Mouse (Mus musculus): ENCODE data around the gene Fip1l1.

Fip1l1 gene

DNA sequence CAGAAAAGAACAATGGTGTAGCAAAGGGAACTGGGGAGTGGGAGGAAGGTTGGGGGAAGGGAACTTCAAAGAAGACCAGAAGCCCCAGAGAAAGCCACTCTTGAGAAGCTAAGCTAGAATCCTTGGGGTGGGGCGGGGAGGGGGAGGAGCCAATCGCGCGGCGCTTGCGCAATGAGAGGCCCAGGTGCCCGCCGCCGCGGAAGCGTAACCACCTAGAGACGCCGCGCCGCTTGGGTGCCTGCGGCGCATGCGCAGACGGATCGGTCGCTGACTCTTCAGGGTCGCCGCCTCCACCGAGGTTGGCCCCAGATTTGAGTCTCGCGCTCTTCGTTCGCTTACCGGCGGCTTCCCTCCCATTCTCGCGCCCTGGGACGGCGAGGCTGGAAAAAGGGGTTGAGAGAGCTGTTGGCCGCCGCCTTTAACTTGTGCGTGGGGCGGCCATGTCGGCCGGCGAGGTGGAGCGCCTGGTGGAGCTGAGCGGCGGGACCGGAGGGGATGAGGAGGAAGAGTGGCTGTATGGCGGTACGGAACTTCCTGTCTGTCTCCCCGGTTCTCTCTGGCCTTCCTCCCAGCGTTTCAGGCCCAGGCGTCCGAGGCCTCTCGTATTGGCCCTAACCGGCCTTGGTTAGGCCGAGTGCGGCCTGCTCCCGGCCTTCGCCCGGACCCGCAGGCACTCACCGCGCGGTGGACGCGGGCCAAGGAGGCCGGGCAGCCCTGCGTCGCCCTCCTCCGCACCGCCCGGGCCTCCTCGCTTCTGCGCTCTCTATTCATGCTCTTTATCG lies at the start of gene Fip1l1:
Fip1l1 (plus strand) TSS at position 210 of the 782 bp plus-strand sequence.
- in situ Hi-C loops (cut with MboI): no loop called here

DNA sequence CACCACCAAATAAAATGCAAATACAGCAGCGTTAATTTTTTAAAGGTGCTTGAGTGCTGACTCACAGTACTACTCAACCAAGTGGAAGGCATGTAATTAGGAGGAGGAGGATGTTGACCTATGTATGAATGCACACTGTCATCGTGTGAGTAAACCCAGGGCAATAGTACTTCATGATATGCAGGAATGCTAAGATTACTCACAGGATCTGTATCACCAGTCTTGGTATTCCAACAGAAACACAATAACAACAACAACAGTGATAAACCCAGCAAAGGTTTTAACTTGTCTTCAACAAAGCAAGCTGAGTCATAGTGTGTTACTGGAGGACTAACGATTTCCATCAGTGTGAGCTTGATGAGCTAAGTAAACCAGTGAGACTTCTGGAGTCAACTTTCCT lies 42.5 kb upstream of the Fip1l1 start:
- in situ Hi-C loops (cut with MboI): no loop called here

DNA sequence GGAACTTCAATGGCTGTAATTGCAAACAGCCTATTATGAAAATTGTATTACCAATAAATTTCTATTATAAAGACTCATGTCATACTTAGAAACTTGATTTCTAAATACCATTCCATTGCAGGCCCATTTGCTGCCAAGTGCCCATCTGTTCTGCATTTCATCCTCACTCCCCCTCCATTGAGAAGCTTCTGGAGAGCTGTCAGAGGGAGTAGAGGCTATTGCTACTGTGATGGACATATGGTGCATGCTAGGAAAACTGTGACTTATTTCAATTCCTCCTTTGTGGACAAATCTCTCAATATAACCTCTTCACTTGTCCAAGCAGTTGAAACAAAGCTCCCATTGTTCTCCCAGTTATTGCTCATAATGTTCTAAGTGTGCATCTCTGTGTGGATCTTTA lies 23.6 kb upstream of the Fip1l1 start:
- in situ Hi-C loops (cut with MboI): no loop called here

DNA sequence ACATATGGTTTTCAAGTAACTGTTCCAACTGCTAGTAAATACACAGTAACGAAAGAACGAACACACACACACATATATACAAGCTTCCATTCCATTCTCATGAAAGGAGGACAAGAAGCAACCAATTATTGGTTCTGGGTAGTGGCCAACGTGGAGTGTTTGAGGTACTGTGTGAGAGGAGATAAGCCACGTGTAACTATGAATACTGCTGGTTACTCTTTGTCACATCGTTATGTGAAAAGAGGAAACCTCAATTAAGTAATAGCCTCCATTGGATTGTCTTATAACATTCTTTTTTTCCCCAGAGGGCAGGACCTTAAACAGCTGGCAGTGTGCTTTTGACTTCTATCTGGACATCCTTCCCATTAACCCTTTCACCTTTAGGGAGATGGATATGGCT lies 8.2 kb upstream of the Fip1l1 start:
- in situ Hi-C loops (cut with MboI): no loop called here

DNA sequence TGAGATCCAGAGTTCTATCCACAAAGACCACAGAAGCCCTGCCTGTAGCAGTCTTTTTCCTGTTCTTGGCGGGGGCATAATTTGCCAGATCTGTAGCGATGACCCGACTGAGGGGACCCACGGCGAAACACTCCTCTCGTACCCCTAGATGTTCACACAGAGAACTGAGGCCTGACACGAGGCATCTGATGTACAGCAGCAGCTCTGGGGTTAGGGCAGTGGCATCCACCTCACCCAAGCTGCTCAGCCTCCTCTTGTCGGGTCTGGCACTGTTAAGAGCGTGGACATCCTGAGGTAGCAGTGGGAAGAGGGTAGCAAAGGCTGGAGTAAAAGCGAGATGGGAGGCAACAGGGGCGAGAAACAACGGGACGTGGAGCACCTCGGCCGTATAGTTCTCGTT lies 4.5 kb upstream of the Fip1l1 start:
- in situ Hi-C loops (cut with MboI): no loop called here

DNA sequence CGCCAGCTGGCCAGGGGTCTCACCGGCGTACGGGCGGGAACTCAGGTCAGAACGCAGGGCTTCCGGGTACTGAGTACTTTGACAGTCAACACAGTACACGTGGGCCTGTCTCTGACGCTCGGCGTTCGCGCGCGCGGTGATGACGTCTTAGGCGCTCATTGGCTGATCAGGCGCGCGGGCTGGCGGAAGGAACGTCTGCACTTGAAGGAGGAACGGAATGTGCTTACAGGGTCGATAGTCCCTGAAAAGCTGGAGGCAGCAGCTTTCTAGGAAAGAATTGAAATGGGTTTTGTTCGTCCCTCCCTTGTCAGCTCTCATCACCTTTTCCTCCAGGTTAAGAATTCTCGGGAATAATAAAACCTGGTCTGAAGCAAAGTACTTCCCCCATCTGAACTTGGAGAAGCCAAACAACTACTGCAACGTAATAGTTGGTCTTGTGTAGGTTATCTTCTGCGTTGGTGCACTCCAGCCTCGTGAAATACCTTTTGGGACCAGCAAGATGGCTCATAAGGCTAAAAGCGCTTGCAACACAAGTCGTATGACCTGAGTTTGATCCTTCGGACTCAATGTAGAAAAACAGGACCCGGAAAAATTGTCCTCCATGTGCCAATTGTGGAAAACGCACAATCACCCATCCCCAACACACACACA lies 3.5 kb upstream of the Fip1l1 start, which contains the start of gene Scfd2:
Scfd2 (minus strand) TSS at position 130 of the 651 bp plus-strand sequence.
- in situ Hi-C loops (cut with MboI): no loop called here

DNA sequence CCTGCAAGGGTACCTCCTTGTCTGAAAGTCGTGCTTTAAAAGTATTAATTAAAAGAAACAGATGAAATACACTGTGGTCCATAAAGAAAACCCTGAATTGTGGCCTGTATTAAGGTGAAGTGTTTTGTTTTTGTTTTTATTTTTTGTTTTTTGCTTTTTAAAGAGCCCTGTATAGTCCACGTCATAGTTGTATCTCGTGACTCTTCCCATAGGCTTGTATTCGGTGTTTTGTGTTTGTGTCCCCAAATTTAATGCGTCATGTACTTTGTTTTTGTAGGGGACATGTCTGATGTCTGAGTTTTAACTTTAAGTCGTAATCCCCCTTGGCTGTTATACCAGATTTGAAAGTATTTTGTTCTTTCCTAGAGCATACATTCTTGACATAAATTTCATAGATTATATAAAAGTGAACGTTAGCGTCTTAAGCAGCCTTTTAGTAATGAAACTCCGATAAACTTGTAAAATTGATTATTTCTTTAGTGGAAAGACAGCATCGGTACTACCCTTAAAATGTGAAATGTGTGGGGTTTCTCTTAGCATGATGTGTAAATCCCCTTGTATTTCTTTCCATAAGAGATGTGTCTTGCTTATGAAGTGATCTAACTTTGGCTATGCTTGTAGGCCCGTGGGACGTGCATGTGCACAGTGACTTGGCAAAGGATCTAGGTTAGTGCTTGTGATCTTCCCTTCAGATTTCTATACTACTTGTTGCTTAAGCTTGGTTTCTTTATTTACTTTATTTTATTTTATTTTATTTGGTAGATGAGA lies 1.1 kb downstream of the Fip1l1 start:
- in situ Hi-C loops (cut with MboI): no loop called here

DNA sequence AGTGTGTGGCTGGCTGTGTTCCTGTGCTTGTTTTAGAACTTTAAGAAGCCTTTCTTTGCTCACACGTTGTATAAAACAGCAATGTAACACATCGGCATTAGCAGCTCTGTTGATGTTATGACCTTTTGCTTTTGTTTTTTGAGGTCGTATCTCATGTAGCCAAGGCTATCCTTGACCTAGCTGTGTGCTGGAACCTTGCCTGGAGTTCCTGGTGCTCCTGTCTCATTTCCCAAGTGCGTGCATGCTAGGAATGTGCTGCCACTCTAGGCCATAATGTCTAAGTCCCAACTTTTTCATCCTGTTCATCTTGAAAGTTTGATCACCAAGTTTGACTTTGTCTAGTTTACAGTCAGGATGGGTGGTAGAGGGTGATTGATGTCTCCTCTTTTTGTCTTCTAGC lies 10.4 kb downstream of the Fip1l1 start:
- in situ Hi-C loops (cut with MboI): no loop called here

DNA sequence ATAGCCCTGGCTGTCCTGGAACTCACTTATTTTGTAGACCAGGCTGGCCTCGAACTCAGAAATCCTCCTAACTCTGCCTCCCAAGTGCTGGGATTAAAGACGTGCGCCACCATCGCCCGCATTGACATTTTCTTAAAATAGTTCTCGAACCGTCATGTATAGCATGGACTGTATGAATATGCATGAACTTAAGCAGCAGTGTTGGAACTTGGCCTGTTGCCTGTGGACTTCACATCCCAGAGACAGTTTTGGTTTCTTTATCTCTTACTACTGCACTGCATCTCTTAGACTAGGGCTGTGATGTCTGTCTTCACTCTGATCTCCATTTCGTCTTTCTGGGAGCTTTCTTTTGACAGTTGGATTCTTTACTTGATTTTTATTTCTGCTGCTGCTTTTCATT lies 14.3 kb downstream of the Fip1l1 start:
- in situ Hi-C loops (cut with MboI): no loop called here

DNA sequence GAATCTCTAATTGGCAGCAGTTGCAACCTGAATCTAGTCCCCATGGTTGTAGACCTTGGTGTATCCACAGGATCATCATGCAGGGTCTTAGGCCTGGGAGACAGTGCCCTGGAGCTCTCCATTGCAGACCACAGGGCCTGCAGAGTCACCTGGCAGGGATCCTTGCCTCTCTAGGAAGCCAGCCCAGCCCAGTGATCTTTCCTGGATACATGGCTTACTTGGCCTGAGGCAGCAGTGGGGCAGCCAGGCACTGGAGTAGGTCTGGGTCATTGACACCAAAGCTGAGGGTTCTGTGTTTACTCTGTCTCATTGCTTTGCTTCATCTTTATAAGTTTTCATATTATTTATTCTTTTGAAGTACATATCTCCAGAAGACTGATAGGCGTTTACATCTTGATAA lies 25.9 kb downstream of the Fip1l1 start:
- in situ Hi-C loops (cut with MboI): no loop called here

DNA sequence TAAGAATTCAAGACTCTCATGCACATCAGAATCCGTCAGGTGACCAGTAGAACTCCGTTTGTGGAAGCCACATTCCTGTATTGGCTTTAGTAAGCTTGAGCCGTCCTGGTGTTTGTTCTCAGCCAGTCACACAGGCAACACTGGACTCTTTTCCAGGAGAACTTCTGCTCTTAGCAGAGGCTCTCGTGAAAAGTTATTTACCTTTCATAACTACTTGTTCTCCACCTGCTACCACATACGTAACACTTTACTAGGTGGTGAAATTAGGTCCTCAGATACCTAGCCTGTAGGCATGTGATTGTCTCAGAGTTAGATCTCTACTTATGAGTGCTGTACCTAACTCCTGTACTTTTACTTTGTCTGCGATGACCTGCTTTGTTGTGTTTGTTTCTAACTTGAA lies 36.5 kb downstream of the Fip1l1 start:
- in situ Hi-C loops (cut with MboI): no loop called here

DNA sequence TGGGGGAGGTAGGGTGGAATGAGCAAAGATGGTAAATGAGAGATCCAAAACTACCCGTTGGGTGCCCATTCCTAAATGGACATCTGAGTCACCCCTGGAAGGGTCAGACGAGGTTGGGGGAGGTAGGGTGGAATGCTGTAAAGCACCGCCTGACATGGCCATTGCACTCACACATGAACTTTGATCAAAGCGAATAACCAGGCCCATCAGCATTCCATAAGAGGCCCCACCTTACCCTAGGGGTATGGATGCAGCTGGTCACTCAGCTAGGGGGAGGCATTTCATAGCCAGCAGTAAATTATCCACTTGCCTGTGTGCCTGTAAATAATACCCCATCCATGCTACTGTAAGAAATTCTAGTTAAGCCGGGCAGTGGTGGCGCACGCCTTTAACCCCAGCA lies 53.9 kb downstream of the Fip1l1 start:
- in situ Hi-C loops (cut with MboI): no loop called here

DNA sequence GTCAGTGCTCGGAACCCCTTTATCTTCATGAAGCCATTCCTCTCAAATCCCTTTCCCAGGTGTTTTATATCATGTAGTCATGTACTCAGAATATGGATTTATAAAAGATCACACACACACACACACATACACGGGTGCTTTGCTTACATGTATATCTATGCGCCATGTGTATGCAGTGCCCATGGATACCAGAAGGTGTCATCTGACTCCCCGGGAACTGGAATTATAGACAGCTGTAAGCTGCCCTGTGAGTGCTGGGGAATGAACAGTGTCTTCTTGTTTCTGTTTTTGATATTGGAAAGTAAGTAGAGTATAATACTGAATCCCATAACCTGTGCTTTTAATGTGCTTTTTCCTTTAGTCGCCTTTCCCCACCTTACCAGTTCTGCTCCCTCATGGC lies 56.2 kb downstream of the Fip1l1 start:
- in situ Hi-C loops (cut with MboI): no loop called here

DNA sequence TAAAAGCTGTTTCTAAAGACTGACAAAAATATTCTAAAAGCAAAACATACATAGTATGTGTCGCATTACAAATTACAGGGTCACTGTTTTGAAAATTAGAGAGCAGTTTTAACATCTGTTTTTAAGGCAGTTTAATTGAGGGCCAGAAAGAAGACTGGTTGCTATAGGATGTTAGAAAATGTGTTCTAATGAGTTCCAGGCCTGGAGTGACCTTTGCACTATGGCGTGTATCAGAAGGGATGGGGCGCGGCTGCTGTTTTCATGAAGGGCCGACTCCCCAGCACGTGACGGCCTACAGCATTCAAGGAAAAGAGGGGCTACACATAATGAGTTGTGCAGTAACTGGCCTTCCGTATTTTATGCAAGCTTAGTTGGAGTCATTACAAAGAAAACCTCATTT lies 57.9 kb downstream of the Fip1l1 start:
- in situ Hi-C loops (cut with MboI): no loop called here

DNA sequence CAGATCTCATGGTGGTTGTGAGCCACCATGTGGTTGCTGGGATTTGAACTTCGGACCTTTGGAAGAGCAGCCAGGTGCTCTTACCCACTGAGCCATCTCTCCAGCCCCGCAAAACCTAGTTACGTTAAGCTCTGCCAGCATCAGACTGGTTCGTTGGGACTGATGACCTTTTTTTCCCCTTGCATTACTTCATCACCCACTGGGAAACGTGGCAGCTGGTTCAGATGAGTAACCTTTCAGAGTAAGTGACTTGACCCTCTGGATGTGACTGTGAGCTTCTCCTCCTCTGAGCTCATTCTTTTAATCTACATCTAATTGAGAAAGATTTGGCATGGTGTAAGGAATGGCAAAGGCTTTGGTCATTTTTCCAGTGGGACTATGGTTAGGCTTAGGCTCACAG lies 64.8 kb downstream of the Fip1l1 start:
- in situ Hi-C loops (cut with MboI): no loop called here

DNA sequence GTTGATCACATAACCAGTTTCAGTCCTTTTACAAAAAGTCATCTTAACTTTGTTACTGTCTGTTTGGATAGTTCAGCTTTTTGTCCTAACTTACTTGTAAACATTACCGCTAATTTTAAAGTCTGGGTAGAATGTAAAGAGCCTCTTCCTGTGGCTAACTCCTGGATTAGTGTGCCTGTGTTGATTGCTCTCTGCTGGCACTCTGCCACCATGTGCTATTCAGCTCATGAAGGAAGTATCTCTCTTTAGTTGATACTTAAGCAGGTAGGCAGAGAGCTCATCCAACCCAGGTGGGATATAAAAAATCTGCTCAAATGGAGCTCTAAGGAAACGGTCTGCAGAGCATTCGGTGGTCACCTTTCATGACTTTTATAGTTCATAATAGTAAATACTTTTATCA lies 65.9 kb downstream of the Fip1l1 start:
- in situ Hi-C loops (cut with MboI): no loop called here

DNA sequence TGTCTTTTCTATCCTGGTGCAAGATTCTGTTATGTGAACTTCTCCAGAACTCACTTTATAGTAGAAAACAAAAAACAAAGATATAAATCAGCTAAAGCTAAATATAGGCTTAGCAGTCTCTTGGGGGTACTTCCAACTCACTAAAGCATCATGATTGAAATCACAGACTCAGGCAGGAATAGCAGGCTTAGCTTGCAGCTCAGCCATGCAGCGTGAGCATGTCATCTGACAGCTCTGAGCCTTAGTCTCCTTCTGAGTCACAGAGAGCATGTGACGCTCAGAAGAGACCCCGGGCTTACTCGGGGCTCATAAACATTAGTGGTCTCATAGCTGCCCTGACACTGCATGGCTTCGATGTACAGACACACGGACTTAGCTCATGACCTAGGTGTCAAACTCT lies 66.7 kb downstream of the Fip1l1 start:
- in situ Hi-C loops (cut with MboI): no loop called here

DNA sequence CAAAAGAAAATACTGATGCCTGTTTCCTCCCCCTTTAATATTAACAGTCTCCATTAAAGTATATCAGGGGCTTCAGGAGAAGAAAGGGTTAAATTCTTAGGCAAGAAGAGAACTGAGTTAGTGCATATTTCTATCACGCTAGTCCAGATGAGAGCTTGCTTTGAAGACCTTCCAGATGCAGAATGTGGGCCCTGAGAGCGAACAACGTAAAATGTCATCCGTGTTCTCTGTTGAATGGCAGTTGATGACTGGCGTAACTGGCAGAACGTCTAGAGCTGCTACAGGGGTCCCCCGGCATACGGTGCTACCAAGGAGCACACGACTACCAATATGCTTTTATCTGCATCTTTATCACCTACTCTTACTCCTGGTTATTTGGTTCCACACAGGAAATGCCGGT lies 67.1 kb downstream of the Fip1l1 start:
- in situ Hi-C loops (cut with MboI): no loop called here

DNA sequence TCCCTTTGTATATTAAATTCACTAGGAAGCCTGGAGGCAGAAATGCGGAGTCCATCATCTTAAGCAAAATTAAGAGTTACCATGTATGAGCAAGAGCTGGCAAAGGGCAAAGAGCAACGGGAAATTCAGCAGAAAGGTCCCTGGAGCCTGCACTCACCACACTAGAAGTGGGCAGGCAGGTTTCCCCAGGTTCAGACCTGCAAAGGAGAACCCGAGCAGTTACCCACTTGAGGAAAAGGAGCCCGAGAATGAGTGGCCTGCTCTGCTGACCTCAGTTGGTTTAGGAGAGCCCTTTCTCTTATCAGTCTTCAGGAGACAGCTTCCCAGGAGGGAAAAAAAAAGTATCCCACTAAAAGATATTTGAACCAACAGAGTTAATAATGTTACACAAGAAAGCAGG lies 68.1 kb downstream of the Fip1l1 start:
- in situ Hi-C loops (cut with MboI): no loop called here

DNA sequence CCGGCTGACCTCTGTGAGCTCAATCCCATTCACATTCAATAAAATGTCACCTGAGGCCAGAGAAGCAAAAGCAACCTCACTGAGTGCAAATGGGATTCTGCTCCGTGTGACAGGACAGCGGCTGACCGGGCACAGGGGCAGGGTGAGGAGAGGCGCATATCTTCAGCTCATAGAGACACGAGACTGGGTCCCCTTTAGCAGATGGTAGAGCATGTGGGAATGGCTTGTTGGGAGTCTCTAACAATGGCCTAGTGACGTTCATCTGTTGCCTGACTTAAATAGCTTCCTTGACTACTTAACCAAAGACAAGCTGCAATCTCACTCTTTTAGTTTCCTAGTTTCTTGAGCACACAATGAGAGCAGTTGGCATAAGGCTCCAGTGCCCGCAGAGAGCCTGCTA lies 71.0 kb downstream of the Fip1l1 start:
- in situ Hi-C loops (cut with MboI): no loop called here

DNA sequence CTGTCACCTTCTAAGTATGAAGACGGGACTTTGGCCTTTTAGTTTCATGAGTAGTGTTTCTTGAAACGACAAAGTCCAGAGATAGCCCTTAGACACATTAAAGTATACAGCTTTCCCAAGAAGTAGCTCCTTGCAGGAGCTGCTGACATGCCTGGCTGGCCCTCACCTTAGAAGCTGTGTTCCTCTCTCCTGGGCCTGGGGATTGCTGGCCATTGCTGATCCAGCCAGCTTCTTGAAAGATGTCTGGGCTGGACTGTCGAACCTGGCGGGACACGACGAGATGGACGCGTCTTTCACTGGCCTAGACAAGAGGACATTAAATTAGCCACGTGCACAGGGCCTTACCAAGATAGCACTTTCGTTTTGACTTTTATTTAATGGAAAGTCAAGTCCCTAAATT lies 75.3 kb downstream of the Fip1l1 start:
- in situ Hi-C loops (cut with MboI): no loop called here

DNA sequence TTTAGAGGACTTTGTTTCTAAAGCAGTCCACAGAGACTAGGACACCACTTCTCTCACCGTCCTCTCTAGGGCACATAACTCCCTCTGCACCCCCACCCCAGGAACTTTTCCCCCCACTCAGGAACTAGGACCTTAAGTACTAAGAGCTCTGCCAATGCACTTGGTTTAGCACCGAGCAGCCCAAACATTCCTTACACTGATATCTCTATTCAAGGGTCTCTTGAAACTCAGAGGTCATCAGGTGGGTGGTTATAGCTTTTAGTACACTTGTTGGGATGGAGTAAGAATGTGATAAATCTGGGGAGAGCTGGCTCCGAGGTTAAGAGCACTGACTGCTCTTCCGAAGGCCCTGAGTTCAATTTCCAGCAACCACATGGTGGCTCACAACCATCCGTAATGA lies 77.5 kb downstream of the Fip1l1 start:
- in situ Hi-C loops (cut with MboI): no loop called here

All from mature B cell (primary cell).